22 mouse cellular contexts compared by ENCODE assay signal in genomic region chr3:131361960-131362359, GRCm38 (mm10). TPM values are rescaled to one million over a fixed set of nuclear protein-coding genes. Genes with fewer than 3 reads are reported as not detected.
DNase-seq lines count a peak whose midpoint lies in the region; ATAC-seq and TF ChIP-seq lines count a peak whose summit lies in the region.
"Had no signal": no experiment of that assay in that cellular context is flagged by ENCODE, and none has a peak within 500 bp of the region (broad histone marks: within the 10 kb centered on the region; RNA-seq: fewer than 3 reads in every experiment).

No protein-coding gene starts in this region.

- H3K27me3 ChIP-seq in forebrain, embryonic 11.5 days (ENCODE audit: control insufficient read depth, insufficient read depth, low read length), result no peaks in the 10 kb centered on the region
- no peaks in the 10 kb centered on the region for H3K27me3 ChIP-seq in forebrain, embryonic 16.5 days (replicated peaks; ENCODE audit: control insufficient read depth, insufficient read depth, low read length)
- no peaks in the 10 kb centered on the region for H3K27me3 ChIP-seq in kidney, adult 2 months (replicated peaks; ENCODE audit: control insufficient read depth, insufficient read depth, low read length)
- H3K27me3 ChIP-seq in kidney, embryonic 16.5 days (ENCODE audit: insufficient read depth, low read length), result no peaks in the 10 kb centered on the region
- no peaks in the 10 kb centered on the region for H3K27me3 ChIP-seq in liver, adult 2 months (ENCODE audit: control insufficient read depth, insufficient read depth, low read length)
- H3K27me3 ChIP-seq in liver, embryonic 12.5 days (replicated peaks), result no peaks in the 10 kb centered on the region
- H3K27me3 ChIP-seq: CH12.LX, Patski had no signal

- ATAC-seq in forebrain, embryonic 11.5 days (replicated peaks; ENCODE audit: low FRiP score), result no peak
- ATAC-seq in forebrain, embryonic 16.5 days, result no peak
- ATAC-seq in kidney, embryonic 16.5 days (ENCODE audit: low FRiP score, low TSS enrichment), result no peak
- no peak for ATAC-seq in liver, embryonic 12.5 days
- ATAC-seq: activated CD4-positive, CD25-positive, alpha-beta regulatory T cell, adult 4 months; CD4-positive, CD25-positive, alpha-beta regulatory T cell, adult 4 months; Patski had no signal

- H3K4me3 ChIP-seq in forebrain, embryonic 11.5 days (ENCODE audit: low read depth, low read length), result no peak overlapping the region
- no peak overlapping the region for H3K4me3 ChIP-seq in forebrain, embryonic 16.5 days (replicated peaks; ENCODE audit: low read length)
- H3K4me3 ChIP-seq in kidney, adult 2 months (ENCODE audit: insufficient read depth, low read depth, low read length), result no peak overlapping the region
- no peak overlapping the region for H3K4me3 ChIP-seq in kidney, embryonic 16.5 days (ENCODE audit: low read length)
- H3K4me3 ChIP-seq in liver, adult 2 months (ENCODE audit: insufficient read depth, low read depth, low read length), result no peak overlapping the region
- no peak overlapping the region for H3K4me3 ChIP-seq in liver, embryonic 12.5 days

- H3K9me3 ChIP-seq in forebrain, embryonic 11.5 days (ENCODE audit: control insufficient read depth, low read length), result no peaks in the 10 kb centered on the region
- no peaks in the 10 kb centered on the region for H3K9me3 ChIP-seq in forebrain, embryonic 16.5 days (ENCODE audit: control insufficient read depth, low read length)
- H3K9me3 ChIP-seq in kidney, embryonic 16.5 days (ENCODE audit: low read length), result no peaks in the 10 kb centered on the region
- H3K9me3 ChIP-seq in liver, embryonic 12.5 days (replicated peaks), result no peaks in the 10 kb centered on the region

- H3K36me3 ChIP-seq in forebrain, embryonic 11.5 days (ENCODE audit: control insufficient read depth, insufficient read depth, low read length), result no peaks in the 10 kb centered on the region
- no peaks in the 10 kb centered on the region for H3K36me3 ChIP-seq in forebrain, embryonic 16.5 days (ENCODE audit: control insufficient read depth, insufficient read depth)
- no peaks in the 10 kb centered on the region for H3K36me3 ChIP-seq in kidney, adult 2 months (ENCODE audit: control insufficient read depth, insufficient read depth, low read length)
- H3K36me3 ChIP-seq in kidney, embryonic 16.5 days (ENCODE audit: insufficient read depth, low read length), result no peaks in the 10 kb centered on the region
- H3K36me3 ChIP-seq in liver, adult 2 months (ENCODE audit: control insufficient read depth, insufficient read depth, low read length), result no peaks in the 10 kb centered on the region
- H3K36me3 ChIP-seq in liver, embryonic 12.5 days, result no peaks in the 10 kb centered on the region
- H3K36me3 ChIP-seq: G1E had no signal

- TF ChIP-seq POLR2A in kidney, adult 2 months (IDR thresholded peaks at IDR 0.05; ENCODE audit: low read depth, low read length), result no peak
- no peak for TF ChIP-seq POLR2A in liver, adult 2 months (IDR thresholded peaks at IDR 0.05; ENCODE audit: extremely low read depth, insufficient read depth, low read length)

- WGBS in forebrain, embryonic 11.5 days, result 82% methylated on average over 4 of the region's 4 CpGs
- WGBS in forebrain, embryonic 16.5 days, result 91% methylated on average over 4 of the region's 4 CpGs
- WGBS in kidney, adult 2 months, result 47% methylated on average over 4 of the region's 4 CpGs
- 50% methylated on average over 4 of the region's 4 CpGs for WGBS in kidney, embryonic 16.5 days
- WGBS in liver, adult 2 months, result 59% methylated on average over 4 of the region's 4 CpGs
- 68% methylated on average over 4 of the region's 4 CpGs for WGBS in liver, embryonic 12.5 days (ENCODE audit: insufficient replicate concordance)

- peaks cover 18% of the 10 kb centered on the region for H3K79me2 ChIP-seq in liver, adult 2 months (ENCODE audit: control insufficient read depth, insufficient read depth, low read length)

- no peaks in the 10 kb centered on the region for H3K4me1 ChIP-seq in forebrain, embryonic 11.5 days (replicated peaks; ENCODE audit: control insufficient read depth, insufficient read depth, low read length)
- no peaks in the 10 kb centered on the region for H3K4me1 ChIP-seq in forebrain, embryonic 16.5 days (replicated peaks; ENCODE audit: control insufficient read depth, insufficient read depth, low read length)
- peaks cover 31% of the 10 kb centered on the region; the same call in 1 of the 2 replicates for H3K4me1 ChIP-seq in kidney, adult 2 months (ENCODE audit: control insufficient read depth, insufficient read depth, low read length)
- peaks cover 25% of the 10 kb centered on the region for H3K4me1 ChIP-seq in kidney, embryonic 16.5 days (ENCODE audit: insufficient read depth, low read length)
- H3K4me1 ChIP-seq in liver, adult 2 months (ENCODE audit: control insufficient read depth, insufficient read depth, low read length), result peaks cover 8% of the 10 kb centered on the region
- no peaks in the 10 kb centered on the region for H3K4me1 ChIP-seq in liver, embryonic 12.5 days

- no peak for TF ChIP-seq CTCF in kidney, adult 2 months (conservative IDR thresholded peaks at IDR 0.05; ENCODE audit: insufficient read depth, insufficient read length, low read depth, low read length)
- TF ChIP-seq CTCF in liver, adult 2 months (IDR thresholded peaks at IDR 0.05; ENCODE audit: low read depth, low read length), result no peak

- H3K9ac ChIP-seq in forebrain, embryonic 11.5 days (ENCODE audit: low read length), result no peak overlapping the region
- no peak overlapping the region for H3K9ac ChIP-seq in forebrain, embryonic 16.5 days (replicated peaks; ENCODE audit: low read depth, low read length)
- no peak overlapping the region for H3K9ac ChIP-seq in kidney, embryonic 16.5 days (replicated peaks; ENCODE audit: low read length)
- H3K9ac ChIP-seq in liver, adult 2 months (ENCODE audit: low read depth, low read length), result no peak overlapping the region
- no peak overlapping the region for H3K9ac ChIP-seq in liver, embryonic 12.5 days

- H3K27ac ChIP-seq in forebrain, embryonic 11.5 days (ENCODE audit: low read depth, low read length), result no peak overlapping the region
- no peak overlapping the region for H3K27ac ChIP-seq in forebrain, embryonic 16.5 days (ENCODE audit: low read length)
- no peak overlapping the region for H3K27ac ChIP-seq in kidney, adult 2 months (ENCODE audit: insufficient read depth, low read depth, low read length)
- no peak overlapping the region for H3K27ac ChIP-seq in kidney, embryonic 16.5 days (ENCODE audit: low read length)
- no peak overlapping the region for H3K27ac ChIP-seq in liver, adult 2 months (replicated peaks; ENCODE audit: insufficient read depth, low read depth, low read length)
- no peak overlapping the region for H3K27ac ChIP-seq in liver, embryonic 12.5 days

- peak; percentile 1 for DNase-seq in forebrain, embryonic 11.5 days (ENCODE audit: low spot score)
- DNase-seq in kidney, adult 2 months, result peak; percentile 51
- no peak for DNase-seq in kidney, postnatal 4 days
- peak; percentile 51 for DNase-seq in kidney, adult 9 months
- peak; percentile 53 for DNase-seq in liver, adult 2 months (ENCODE audit: extremely low read depth, low read depth, low spot score)
- DNase-seq: adrenal gland, adult 2 months; adrenal gland, adult 8-10 months; adrenal gland, postnatal 10 days; adrenal gland, postnatal 14 days; adrenal gland, postnatal 25 days; adrenal gland, postnatal 36 days; B cell, adult 2 months; cerebellum, adult 11 months; cerebellum, adult 11-12 months had no signal

- H3K4me2 ChIP-seq in forebrain, embryonic 11.5 days (ENCODE audit: low read depth, low read length, severe bottlenecking), result no peak overlapping the region
- no peak overlapping the region for H3K4me2 ChIP-seq in forebrain, embryonic 16.5 days (ENCODE audit: low read length)
- H3K4me2 ChIP-seq in kidney, embryonic 16.5 days (replicated peaks; ENCODE audit: low read depth, low read length), result no peak overlapping the region
- no peak overlapping the region for H3K4me2 ChIP-seq in liver, embryonic 12.5 days

RNA-seq across cellular contexts. Expression of gene Cyp2u1, which starts 58.9 kb away (rescaled TPM):
- 1.5 and 3.1 TPM in 2 replicates for polyA plus RNA-seq in forebrain, embryonic 11.5 days (2014; fragmentation: Nextera tagmentation; extraction: Ambion mirVana)
- polyA plus RNA-seq in forebrain, embryonic 16.5 days (2015; fragmentation: Nextera tagmentation; extraction: Ambion mirVana), result 7.0 TPM in 2 replicates
- 7.8 and 9.4 TPM in 2 replicates for polyA plus RNA-seq in kidney, adult 2 months (2012; rRNA removed)
- polyA plus RNA-seq in kidney, embryonic 16.5 days (2015; fragmentation: Nextera tagmentation; extraction: Ambion mirVana), result 3.9 and 4.3 TPM in 2 replicates
- total RNA-seq in liver, adult 2 months (2014; rRNA removed), result 6.0 and 17.4 TPM in 2 replicates
- polyA plus RNA-seq in liver, adult 2 months (2012; rRNA removed), result 10.4 and 21.0 TPM in 2 replicates
- polyA plus RNA-seq in liver, embryonic 12.5 days (2016; fragmentation: Nextera tagmentation; extraction: Ambion mirVana), result 0.29 and 0.67 TPM in 2 replicates
- polyA plus RNA-seq: G1E had no signal

Comparison
In these comparisons a context has a peak if more than half of its experiments do, and no peak if none do; other contexts are left out.
1. DNase-seq: peak in forebrain, embryonic 11.5 days (single experiment), kidney, adult 2 months (single experiment), kidney, adult 9 months (single experiment) and liver, adult 2 months (single experiment); none in kidney, postnatal 4 days (0 of 2).